Comparison of ENCODE assay signal across 9 mouse cellular contexts in the genomic region with DNA sequence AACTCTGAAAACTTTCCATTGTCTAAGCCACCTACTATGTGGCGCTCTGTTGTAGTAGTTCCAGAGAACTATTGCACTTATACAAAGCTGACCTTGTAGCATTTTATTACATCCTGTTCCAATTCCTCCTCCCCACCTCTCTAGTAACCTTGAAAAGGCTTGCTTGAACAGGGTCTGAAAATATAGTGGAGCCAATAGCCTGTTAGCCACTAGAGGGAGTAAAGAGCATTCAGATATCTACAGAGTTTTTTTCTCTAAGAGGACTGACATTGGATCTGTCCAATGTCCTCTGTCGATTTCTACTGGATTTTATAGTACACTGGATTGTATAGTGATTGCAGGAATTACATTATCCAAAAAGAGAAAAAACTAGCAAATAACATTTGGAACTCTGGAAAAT. TPM values are rescaled to one million over a fixed set of nuclear protein-coding genes. Genes with fewer than 3 reads are reported as not detected.
DNase-seq lines count a peak whose midpoint lies in the region; ATAC-seq lines count a peak whose summit lies in the region.
"Had no signal": no experiment of that assay in that cellular context is flagged by ENCODE, and none has a peak within 500 bp of the region (broad histone marks: within the 10 kb centered on the region; RNA-seq: fewer than 3 reads in every experiment).

No protein-coding gene starts in this region.

- no peaks in the 10 kb centered on the region for H3K27me3 ChIP-seq in forebrain, embryonic 11.5 days (ENCODE audit: control insufficient read depth, insufficient read depth, low read length)
- H3K27me3 ChIP-seq in forebrain, embryonic 10.5 days (ENCODE audit: poor library complexity, severe bottlenecking), result no peaks in the 10 kb centered on the region
- H3K27me3 ChIP-seq in midbrain, embryonic 12.5 days, result no peaks in the 10 kb centered on the region
- H3K27me3 ChIP-seq in midbrain, embryonic 11.5 days (ENCODE audit: control insufficient read depth, insufficient read depth, low read length), result no peaks in the 10 kb centered on the region

- WGBS in forebrain, embryonic 11.5 days, result 34% methylated on average over 2 of the region's 2 CpGs
- 42% methylated on average over 2 of the region's 2 CpGs for WGBS in forebrain, embryonic 10.5 days
- WGBS in midbrain, embryonic 12.5 days, result 36% methylated on average over 2 of the region's 2 CpGs
- WGBS in midbrain, embryonic 11.5 days, result 49% methylated on average over 2 of the region's 2 CpGs

- H3K4me2 ChIP-seq in forebrain, embryonic 11.5 days (ENCODE audit: low read depth, low read length, severe bottlenecking), result no peak overlapping the region
- H3K4me2 ChIP-seq in midbrain, embryonic 12.5 days (replicated peaks), result no peak overlapping the region
- H3K4me2 ChIP-seq in midbrain, embryonic 11.5 days, result no peak overlapping the region
- H3K4me2 ChIP-seq: heart, embryonic 13.5 days had no signal

- ATAC-seq in forebrain, embryonic 11.5 days (replicated peaks; ENCODE audit: low FRiP score), result peak; percentile 33; the same call in 1 of the 2 replicates
- 0 out of 2 replicates have a peak, but pooled peaks have one; percentile 47 for ATAC-seq in midbrain, embryonic 12.5 days (ENCODE audit: low FRiP score, low read depth)
- ATAC-seq in midbrain, embryonic 11.5 days (ENCODE audit: low FRiP score), result no peak
- ATAC-seq in erythroblast, adult 5-6 weeks (replicated peaks; ENCODE audit: low FRiP score, poor library complexity, severe bottlenecking), result peak; percentile 65
- peak; percentile 46; the same call in 1 of the 2 replicates for ATAC-seq in neutrophil, adult 5-6 weeks (ENCODE audit: extremely low read depth, insufficient number of reproducible peaks, low FRiP score, poor library complexity, severe bottlenecking)

- H3K9ac ChIP-seq in forebrain, embryonic 11.5 days (ENCODE audit: low read length), result no peak overlapping the region
- H3K9ac ChIP-seq in midbrain, embryonic 12.5 days (replicated peaks), result no peak overlapping the region
- no peak overlapping the region for H3K9ac ChIP-seq in midbrain, embryonic 11.5 days (ENCODE audit: low read length)
- H3K9ac ChIP-seq: heart, embryonic 13.5 days had no signal

- H3K27ac ChIP-seq in forebrain, embryonic 11.5 days (ENCODE audit: low read depth, low read length), result no peak overlapping the region
- no peak overlapping the region for H3K27ac ChIP-seq in forebrain, embryonic 10.5 days
- no peak overlapping the region for H3K27ac ChIP-seq in midbrain, embryonic 12.5 days (replicated peaks)
- H3K27ac ChIP-seq in midbrain, embryonic 11.5 days (ENCODE audit: low read depth, low read length), result no peak overlapping the region
- H3K27ac ChIP-seq: heart, embryonic 13.5 days had no signal

- H3K9me3 ChIP-seq in forebrain, embryonic 11.5 days (ENCODE audit: control insufficient read depth, low read length), result no peaks in the 10 kb centered on the region
- no peaks in the 10 kb centered on the region for H3K9me3 ChIP-seq in forebrain, embryonic 10.5 days
- no peaks in the 10 kb centered on the region for H3K9me3 ChIP-seq in midbrain, embryonic 12.5 days
- H3K9me3 ChIP-seq in midbrain, embryonic 11.5 days (ENCODE audit: control insufficient read depth, low read length), result no peaks in the 10 kb centered on the region
- H3K9me3 ChIP-seq: heart, embryonic 13.5 days had no signal

- no peak overlapping the region for H3K4me3 ChIP-seq in forebrain, embryonic 11.5 days (ENCODE audit: low read depth, low read length)
- no peak overlapping the region for H3K4me3 ChIP-seq in forebrain, embryonic 10.5 days
- H3K4me3 ChIP-seq in midbrain, embryonic 12.5 days, result no peak overlapping the region
- no peak overlapping the region for H3K4me3 ChIP-seq in midbrain, embryonic 11.5 days (ENCODE audit: low read depth, low read length)
- H3K4me3 ChIP-seq: heart, embryonic 13.5 days had no signal

- intact Hi-C loops in left cerebral cortex, postnatal 10 days (cut with DNase I), result no loop called here

- no peaks in the 10 kb centered on the region for H3K36me3 ChIP-seq in forebrain, embryonic 11.5 days (ENCODE audit: control insufficient read depth, insufficient read depth, low read length)
- no peaks in the 10 kb centered on the region for H3K36me3 ChIP-seq in forebrain, embryonic 10.5 days (replicated peaks)
- H3K36me3 ChIP-seq in midbrain, embryonic 12.5 days, result no peaks in the 10 kb centered on the region
- no peaks in the 10 kb centered on the region for H3K36me3 ChIP-seq in midbrain, embryonic 11.5 days (ENCODE audit: control insufficient read depth, insufficient read depth, low read length)
- H3K36me3 ChIP-seq: heart, embryonic 13.5 days had no signal

- DNase-seq in forebrain, embryonic 11.5 days (ENCODE audit: low spot score), result no peak
- DNase-seq in forebrain, embryonic 10.5 days (ENCODE audit: extremely low spot score, low spot score), result no peak
- DNase-seq in midbrain, embryonic 11.5 days (ENCODE audit: low spot score, missing footprints), result no peak
- no peak for DNase-seq in left cerebral cortex, postnatal 10 days (ENCODE audit: extremely low spot score in 1 of 2, low spot score in 2 of 2)
- no peak for DNase-seq in frontal cortex, postnatal 10 days (ENCODE audit: low spot score in 2 of 2)

- H3K4me1 ChIP-seq in forebrain, embryonic 11.5 days (replicated peaks; ENCODE audit: control insufficient read depth, insufficient read depth, low read length), result no peaks in the 10 kb centered on the region
- no peaks in the 10 kb centered on the region for H3K4me1 ChIP-seq in forebrain, embryonic 10.5 days
- H3K4me1 ChIP-seq in midbrain, embryonic 12.5 days, result no peaks in the 10 kb centered on the region
- H3K4me1 ChIP-seq in midbrain, embryonic 11.5 days (ENCODE audit: control insufficient read depth, insufficient read depth, low read length), result no peaks in the 10 kb centered on the region
- H3K4me1 ChIP-seq: heart, embryonic 13.5 days had no signal

RNA-seq across cellular contexts. Expression of a gene that starts 6.9 kb away (rescaled TPM):
- 3.0 and 3.4 TPM in 2 replicates for polyA plus RNA-seq in forebrain, embryonic 11.5 days (2014; fragmentation: Nextera tagmentation; extraction: Ambion mirVana)
- polyA plus RNA-seq in forebrain, embryonic 10.5 days (2016; fragmentation: Nextera tagmentation; extraction: Ambion mirVana), result 1.6 and 2.2 TPM in 2 replicates
- polyA plus RNA-seq in midbrain, embryonic 12.5 days (2016; fragmentation: Nextera tagmentation; extraction: Ambion mirVana), result 1.0 and 2.3 TPM in 2 replicates
- 2.1 and 3.4 TPM in 2 replicates for polyA plus RNA-seq in midbrain, embryonic 11.5 days (2014; fragmentation: Nextera tagmentation; extraction: Ambion mirVana)
- total RNA-seq in erythroblast, adult 5-6 weeks (2015; ENCODE audit: low replicate concordance), result not detected in 2 replicates
- total RNA-seq in erythroblast, adult 5-6 weeks (2017; ENCODE audit: low replicate concordance), result 0.85 TPM in 1 of 2 replicates, not detected in the other
- 3.3 and 3.9 TPM in 2 replicates for total RNA-seq in neutrophil, adult 5-6 weeks (2017)
- total RNA-seq in left cerebral cortex, postnatal 10 days (2021), result 1 to 10 TPM; 2.7 to 2.8 TPM

RNA-seq across cellular contexts. Expression of a gene that starts 7.2 kb away (rescaled TPM):
- 0.73 and 0.79 TPM in 2 replicates for polyA plus RNA-seq in forebrain, embryonic 11.5 days (2014; fragmentation: Nextera tagmentation; extraction: Ambion mirVana)
- polyA plus RNA-seq in forebrain, embryonic 10.5 days (2016; fragmentation: Nextera tagmentation; extraction: Ambion mirVana), result 0.49 and 0.68 TPM in 2 replicates
- polyA plus RNA-seq in midbrain, embryonic 12.5 days (2016; fragmentation: Nextera tagmentation; extraction: Ambion mirVana), result 0.73 and 0.92 TPM in 2 replicates
- polyA plus RNA-seq in midbrain, embryonic 11.5 days (2014; fragmentation: Nextera tagmentation; extraction: Ambion mirVana), result 0.56 and 0.63 TPM in 2 replicates
- total RNA-seq in erythroblast, adult 5-6 weeks (2015; ENCODE audit: low replicate concordance), result 1.2 and 1.9 TPM in 2 replicates
- 0.34 TPM in 1 of 2 replicates, not detected in the other for total RNA-seq in erythroblast, adult 5-6 weeks (2017; ENCODE audit: low replicate concordance)
- total RNA-seq in neutrophil, adult 5-6 weeks (2017), result 0.70 and 1.4 TPM in 2 replicates
- total RNA-seq in left cerebral cortex, postnatal 10 days (2021), result 1 to 10 TPM; 1.1 to 1.6 TPM
